Comparison of ENCODE assay signal across 8 mouse cellular contexts in genomic region chr15:96520412-96521124, GRCm38 (mm10). TPM values are rescaled to one million over a fixed set of nuclear protein-coding genes. Genes with fewer than 3 reads are reported as not detected.
DNase-seq lines count a peak whose midpoint lies in the region; ATAC-seq lines count a peak whose summit lies in the region.

No protein-coding gene starts in this region.

- DNase-seq in cerebellum, postnatal 10 days: peak; percentile 51 to 53
- no peak for DNase-seq in cerebellum, adult 9-10 months
- DNase-seq in layer of hippocampus, adult 18-20 months (ENCODE audit: low spot score in 2 of 2): peak; percentile 25 to 32
- no peak for DNase-seq in layer of hippocampus, postnatal 14 days (ENCODE audit: low spot score in 2 of 2)
- DNase-seq in MN1 (ENCODE audit: low spot score): peak; percentile 72
- peak; percentile 25 to 47 for DNase-seq in layer of hippocampus, postnatal 10 days (ENCODE audit: low spot score in 2 of 2)
- DNase-seq in spleen, adult 12 weeks (ENCODE audit: low spot score): peak; percentile 27

- ATAC-seq in erythroblast, adult 5-6 weeks (replicated peaks; ENCODE audit: low FRiP score, poor library complexity, severe bottlenecking): no peak

RNA-seq across cellular contexts. Expression of gene Scaf11, which starts 59.9 kb away (rescaled TPM):
- 10 to 100 TPM; 56.4 to 57.8 TPM for total RNA-seq in layer of hippocampus, adult 18-20 months (2021)
- 10 to 100 TPM; 49.2 to 52.3 TPM for total RNA-seq in layer of hippocampus, postnatal 14 days (2021)
- total RNA-seq in layer of hippocampus, postnatal 10 days (2021): 10 to 100 TPM; 49.9 to 50.3 TPM
- total RNA-seq in erythroblast, adult 5-6 weeks (2015; ENCODE audit: low replicate concordance): 42.6 and 44.4 TPM in 2 replicates
- 59.1 and 82.2 TPM in 2 replicates for total RNA-seq in erythroblast, adult 5-6 weeks (2017; ENCODE audit: low replicate concordance)

Comparison
In these comparisons a context has a peak if more than half of its experiments do, and no peak if none do; other contexts are left out.
1. DNase-seq: peak in cerebellum, postnatal 10 days (2 of 2), layer of hippocampus, adult 18-20 months (2 of 2), MN1 (single experiment), layer of hippocampus, postnatal 10 days (2 of 2) and spleen, adult 12 weeks (single experiment); none in cerebellum, adult 9-10 months (single experiment) and layer of hippocampus, postnatal 14 days (0 of 2).